In the genomic region with DNA sequence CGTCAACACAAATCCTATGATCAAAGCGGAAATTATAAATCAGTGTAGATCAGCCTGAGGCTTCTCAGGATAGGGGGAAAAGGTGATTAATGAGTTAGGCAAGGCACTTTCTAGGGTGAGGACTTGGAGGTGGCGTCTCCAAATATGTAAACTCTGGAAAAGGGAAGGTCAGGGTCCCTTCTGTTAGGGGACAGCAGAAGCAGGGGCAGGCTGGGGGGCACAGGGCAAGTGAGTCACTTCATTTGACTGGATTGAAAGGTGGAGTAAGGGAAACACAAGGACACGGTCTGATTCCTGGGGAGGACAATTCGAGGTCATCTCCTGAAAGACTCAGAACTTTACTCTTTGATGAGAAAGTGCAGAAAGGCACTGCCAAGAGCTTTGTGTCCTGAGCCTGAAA, we compare ENCODE assay signal across 25 mouse cellular contexts.
"Had no signal": no experiment of that assay in that cellular context is flagged by ENCODE, and none has a peak within 500 bp of the region (broad histone marks: within the 10 kb centered on the region; RNA-seq: fewer than 3 reads in every experiment).

No protein-coding gene starts in this region.

- H3K9ac ChIP-seq: heart, embryonic 13.5 days; heart, embryonic 15.5 days; hindbrain, embryonic 13.5 days; hindbrain, embryonic 15.5 days; kidney, embryonic 15.5 days; limb, embryonic 13.5 days; limb, embryonic 15.5 days; liver, embryonic 12.5 days; liver, embryonic 14.5 days had no signal

- H3K27me3 ChIP-seq: heart, embryonic 13.5 days; heart, embryonic 15.5 days; hindbrain, embryonic 13.5 days; hindbrain, embryonic 15.5 days; kidney, embryonic 15.5 days; limb, embryonic 13.5 days; limb, embryonic 15.5 days; liver, embryonic 12.5 days had no signal

- ATAC-seq: hindbrain, postnatal 0 days; intestine, embryonic 16.5 days; liver, embryonic 12.5 days had no signal

- H3K4me3 ChIP-seq: heart, embryonic 13.5 days; heart, embryonic 15.5 days; hindbrain, embryonic 13.5 days; hindbrain, embryonic 15.5 days; kidney, embryonic 15.5 days; limb, embryonic 13.5 days; limb, embryonic 15.5 days; liver, embryonic 12.5 days had no signal

- H3K4me1 ChIP-seq: kidney, embryonic 15.5 days; liver, embryonic 12.5 days had no signal

- H3K36me3 ChIP-seq: hindbrain, embryonic 15.5 days; liver, embryonic 12.5 days had no signal

- DNase-seq: gastrocnemius, postnatal 14 days; gastrocnemius, postnatal 36 days; heart, postnatal 14 days; heart, postnatal 36 days; kidney, adult 11 months; kidney, adult 2 months; kidney, adult 9 months; kidney, postnatal 14 days; kidney, postnatal 36 days; layer of hippocampus, adult 9-11 months; layer of hippocampus, postnatal 36 days; left cerebral cortex, postnatal 4 days had no signal

- H3K9me3 ChIP-seq: heart, embryonic 13.5 days; heart, embryonic 15.5 days; hindbrain, embryonic 13.5 days; hindbrain, embryonic 15.5 days; kidney, embryonic 15.5 days; limb, embryonic 13.5 days; limb, embryonic 15.5 days; liver, embryonic 12.5 days had no signal

- H3K4me2 ChIP-seq: heart, embryonic 11.5 days; heart, embryonic 13.5 days; heart, embryonic 15.5 days; hindbrain, embryonic 13.5 days; hindbrain, embryonic 15.5 days; kidney, embryonic 15.5 days; limb, embryonic 13.5 days; limb, embryonic 15.5 days; liver, embryonic 12.5 days had no signal

- H3K27ac ChIP-seq: heart, embryonic 13.5 days; heart, embryonic 15.5 days; hindbrain, embryonic 13.5 days; hindbrain, embryonic 15.5 days; hindbrain, postnatal 0 days; kidney, embryonic 15.5 days; kidney, postnatal 0 days; limb, embryonic 13.5 days; limb, embryonic 15.5 days; liver, embryonic 12.5 days; liver, embryonic 14.5 days had no signal
